Mouse (Mus musculus): ENCODE results near the gene Rgn. TPM values are rescaled to one million over a fixed set of nuclear protein-coding genes. Genes with fewer than 3 reads are reported as not detected.

Rgn gene
- polyA plus RNA-seq, 1 experiment: 4.7 TPM

DNA sequence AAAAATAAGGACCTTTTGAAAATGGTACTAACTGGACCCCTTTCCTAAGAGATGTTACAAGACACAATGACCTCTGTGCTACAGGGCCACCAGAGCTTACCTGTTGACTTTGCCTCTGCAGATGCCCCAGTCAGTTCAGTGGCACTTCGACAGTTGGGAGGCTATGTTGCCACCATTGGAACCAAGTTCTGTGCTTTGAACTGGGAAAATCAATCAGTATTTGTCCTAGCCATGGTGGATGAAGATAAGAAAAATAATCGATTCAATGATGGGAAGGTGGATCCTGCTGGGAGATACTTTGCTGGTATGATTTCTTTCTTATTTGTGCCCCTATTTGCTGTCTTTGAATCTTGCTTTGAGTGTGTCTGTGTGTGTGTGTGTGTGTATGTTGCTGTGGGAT lies 2.6 kb downstream of the Rgn start:
- 74% methylated on average over 2 of the region's 2 CpGs for WGBS
- H3K4me3 ChIP-seq (replicated peaks; ENCODE audit: control insufficient read depth, low read depth, low read length): no peak overlapping the region
- TF ChIP-seq CTCF (IDR thresholded peaks at IDR 0.05; ENCODE audit: control insufficient read depth, insufficient read depth, low read length): no peak
- TF ChIP-seq POLR2A (IDR thresholded peaks at IDR 0.05; ENCODE audit: borderline replicate concordance, control insufficient read depth, low read depth, low read length): no peak
- no peaks in the 10 kb centered on the region for H3K4me1 ChIP-seq (ENCODE audit: control insufficient read depth, insufficient read depth, low read length)
- no peak overlapping the region for H3K27ac ChIP-seq (ENCODE audit: control insufficient read depth, insufficient read depth, low read depth, low read length, poor library complexity)

DNA sequence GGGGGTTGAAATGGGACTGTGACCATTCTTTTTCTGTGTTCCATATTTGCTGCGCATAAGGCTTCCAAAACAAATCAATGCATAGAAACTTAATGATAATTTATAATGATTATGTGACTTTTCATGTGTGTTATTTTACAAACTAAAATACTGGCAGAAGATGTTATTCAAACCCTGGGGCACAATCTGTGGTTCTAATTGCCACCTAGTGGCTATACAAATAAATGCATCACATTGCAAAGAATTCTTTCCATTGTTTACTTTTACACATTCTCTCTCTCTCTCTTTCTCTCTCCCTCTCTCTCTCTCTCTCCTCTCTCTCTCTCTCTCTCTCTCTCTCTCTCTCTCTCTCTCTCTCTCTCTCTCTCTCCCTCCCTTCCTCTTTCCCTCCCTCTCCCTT lies 12.3 kb downstream of the Rgn start:
- TF ChIP-seq POLR2A (IDR thresholded peaks at IDR 0.05; ENCODE audit: borderline replicate concordance, control insufficient read depth, low read depth, low read length): no peak
- no peak for TF ChIP-seq CTCF (IDR thresholded peaks at IDR 0.05; ENCODE audit: control insufficient read depth, insufficient read depth, low read length)
- 34% methylated on average over 1 of the region's 1 CpGs for WGBS
- Histone ChIP-seq H3K27ac (ENCODE audit: control insufficient read depth, insufficient read depth, low read depth, low read length, poor library complexity) (no peak overlapping the region), H3K4me1 (ENCODE audit: control insufficient read depth, insufficient read depth, low read length) (no peaks in the 10 kb centered on the region), H3K4me3 (replicated peaks; ENCODE audit: control insufficient read depth, low read depth, low read length) (no peak overlapping the region)

DNA sequence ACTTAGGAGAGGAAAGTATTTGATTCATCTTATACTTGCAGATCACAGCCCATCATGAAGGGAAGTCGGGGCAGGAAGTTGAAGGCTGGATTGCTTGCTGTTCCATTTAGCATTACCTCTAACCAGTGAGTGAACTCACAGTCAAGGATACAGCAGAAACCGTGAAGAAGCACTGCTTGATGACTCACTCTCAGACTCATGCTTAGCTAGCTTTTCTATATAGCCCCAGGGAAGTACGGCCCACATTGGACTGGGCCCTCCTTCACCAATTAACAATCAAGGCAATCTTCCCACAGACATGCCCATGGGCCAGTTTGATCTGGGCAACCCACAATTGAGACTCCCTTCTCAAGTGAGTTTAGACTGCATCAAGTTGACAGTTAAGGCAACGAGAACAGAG lies 14.4 kb downstream of the Rgn start:
- WGBS: 53% methylated on average over 4 of the region's 4 CpGs
- Histone ChIP-seq H3K4me1 (ENCODE audit: control insufficient read depth, insufficient read depth, low read length) (no peaks in the 10 kb centered on the region), H3K4me3 (replicated peaks; ENCODE audit: control insufficient read depth, low read depth, low read length) (no peak overlapping the region), H3K27ac (ENCODE audit: control insufficient read depth, insufficient read depth, low read depth, low read length, poor library complexity) (no peak overlapping the region)
- no peak for TF ChIP-seq CTCF (IDR thresholded peaks at IDR 0.05; ENCODE audit: control insufficient read depth, insufficient read depth, low read length)
- no peak for TF ChIP-seq POLR2A (IDR thresholded peaks at IDR 0.05; ENCODE audit: borderline replicate concordance, control insufficient read depth, low read depth, low read length)

DNA sequence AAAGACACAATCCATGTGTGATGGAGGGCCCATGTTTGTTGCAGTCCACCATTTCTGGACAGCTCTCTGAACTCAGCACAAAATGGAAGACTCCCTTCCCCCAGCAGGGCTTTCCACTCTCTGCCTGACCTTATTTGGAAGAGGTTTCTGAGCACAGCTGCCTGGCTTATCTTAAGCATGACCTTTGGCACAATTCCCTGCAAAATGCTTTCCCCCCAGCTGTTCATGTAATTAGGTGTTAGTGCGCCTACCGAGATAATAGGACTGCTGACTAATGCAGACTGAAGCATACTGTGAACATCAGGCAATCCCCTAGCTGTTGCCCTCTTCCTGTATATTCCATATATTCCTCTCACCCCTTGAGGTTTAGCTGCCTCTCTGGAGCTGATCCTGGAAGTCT lies 21.4 kb downstream of the Rgn start:
- Histone ChIP-seq H3K4me1 (ENCODE audit: control insufficient read depth, insufficient read depth, low read length) (no peaks in the 10 kb centered on the region), H3K4me3 (replicated peaks; ENCODE audit: control insufficient read depth, low read depth, low read length) (no peak overlapping the region), H3K27ac (ENCODE audit: control insufficient read depth, insufficient read depth, low read depth, low read length, poor library complexity) (no peak overlapping the region)
- TF ChIP-seq CTCF (IDR thresholded peaks at IDR 0.05; ENCODE audit: control insufficient read depth, insufficient read depth, low read length): no peak
- TF ChIP-seq POLR2A (IDR thresholded peaks at IDR 0.05; ENCODE audit: borderline replicate concordance, control insufficient read depth, low read depth, low read length): no peak
- WGBS: 73% methylated on average over 2 of the region's 2 CpGs

DNA sequence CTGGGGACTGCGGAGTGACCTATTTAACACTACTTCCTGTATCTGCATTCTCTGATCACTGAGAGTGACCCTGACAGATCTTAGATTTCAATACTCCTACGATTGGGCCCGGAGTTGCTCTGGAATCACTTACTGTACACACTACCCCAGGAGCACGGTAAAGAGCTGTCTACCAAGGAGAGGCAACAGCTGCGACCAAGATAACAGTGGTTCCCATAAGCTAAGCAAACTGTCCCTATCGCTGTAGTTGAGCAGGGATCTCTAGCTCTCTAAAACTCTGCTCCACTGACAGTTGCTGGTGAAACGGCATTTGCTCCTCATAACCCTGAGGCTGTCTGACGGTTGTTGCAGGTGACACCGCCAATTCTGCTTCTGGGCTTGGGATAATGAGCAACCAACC lies 23.1 kb downstream of the Rgn start:
- Histone ChIP-seq H3K27ac (ENCODE audit: control insufficient read depth, insufficient read depth, low read depth, low read length, poor library complexity) (no peak overlapping the region), H3K4me1 (ENCODE audit: control insufficient read depth, insufficient read depth, low read length) (no peaks in the 10 kb centered on the region), H3K4me3 (replicated peaks; ENCODE audit: control insufficient read depth, low read depth, low read length) (no peak overlapping the region)
- TF ChIP-seq POLR2A (IDR thresholded peaks at IDR 0.05; ENCODE audit: borderline replicate concordance, control insufficient read depth, low read depth, low read length) (no peak), CTCF (IDR thresholded peaks at IDR 0.05; ENCODE audit: control insufficient read depth, insufficient read depth, low read length) (no peak)
- WGBS: 69% methylated on average over 9 of the region's 9 CpGs

DNA sequence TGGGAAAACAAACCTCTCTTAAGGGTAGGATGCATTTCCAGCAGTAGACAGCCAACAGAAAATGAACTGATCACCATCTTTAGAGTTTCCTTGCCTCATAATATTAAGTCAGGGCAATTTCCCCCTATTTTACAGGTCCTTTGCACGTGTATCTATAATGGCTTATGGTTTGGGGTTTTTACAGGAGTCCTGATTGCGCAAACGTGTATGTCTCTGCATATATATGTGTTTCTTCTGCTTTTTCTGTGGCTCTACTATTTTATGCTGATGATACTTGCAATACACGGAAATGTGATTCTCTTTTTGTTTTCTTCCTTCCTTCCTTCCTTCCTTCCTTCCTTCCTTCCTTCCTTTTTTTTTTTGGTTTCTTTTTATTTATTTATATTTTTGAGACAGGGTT lies 24.3 kb downstream of the Rgn start:
- Histone ChIP-seq H3K4me3 (replicated peaks; ENCODE audit: control insufficient read depth, low read depth, low read length) (no peak overlapping the region), H3K27ac (ENCODE audit: control insufficient read depth, insufficient read depth, low read depth, low read length, poor library complexity) (no peak overlapping the region), H3K4me1 (ENCODE audit: control insufficient read depth, insufficient read depth, low read length) (no peaks in the 10 kb centered on the region)
- TF ChIP-seq POLR2A (IDR thresholded peaks at IDR 0.05; ENCODE audit: borderline replicate concordance, control insufficient read depth, low read depth, low read length): no peak
- no peak for TF ChIP-seq CTCF (IDR thresholded peaks at IDR 0.05; ENCODE audit: control insufficient read depth, insufficient read depth, low read length)
- WGBS: 43% methylated on average over 4 of the region's 4 CpGs

DNA sequence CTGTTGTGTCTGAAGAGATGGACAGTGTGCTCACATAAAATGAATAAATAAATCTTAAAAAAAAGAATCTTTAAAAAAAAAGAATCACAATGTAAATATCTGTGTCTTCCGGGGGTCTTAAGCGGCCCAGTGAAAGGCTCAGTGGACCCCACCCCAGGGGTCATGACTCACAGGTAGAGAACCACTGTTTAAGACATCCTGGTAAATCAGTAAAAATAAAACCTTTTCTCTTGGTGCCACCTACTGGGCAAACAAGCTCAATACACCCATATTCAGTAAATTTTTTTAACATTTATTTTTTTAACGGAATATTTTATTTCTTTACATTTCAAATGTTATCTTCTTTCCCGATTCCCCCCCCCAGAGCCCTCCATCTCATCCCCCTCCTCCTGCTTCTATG lies 38.4 kb downstream of the Rgn start:
- 7% methylated on average over 4 of the region's 4 CpGs for WGBS
- H3K4me3 ChIP-seq (replicated peaks; ENCODE audit: control insufficient read depth, low read depth, low read length): no peak overlapping the region
- H3K4me1 ChIP-seq (ENCODE audit: control insufficient read depth, insufficient read depth, low read length): no peaks in the 10 kb centered on the region
- no peak overlapping the region for H3K27ac ChIP-seq (ENCODE audit: control insufficient read depth, insufficient read depth, low read depth, low read length, poor library complexity)
- TF ChIP-seq CTCF (IDR thresholded peaks at IDR 0.05; ENCODE audit: control insufficient read depth, insufficient read depth, low read length) (no peak), POLR2A (IDR thresholded peaks at IDR 0.05; ENCODE audit: borderline replicate concordance, control insufficient read depth, low read depth, low read length) (no peak)

DNA sequence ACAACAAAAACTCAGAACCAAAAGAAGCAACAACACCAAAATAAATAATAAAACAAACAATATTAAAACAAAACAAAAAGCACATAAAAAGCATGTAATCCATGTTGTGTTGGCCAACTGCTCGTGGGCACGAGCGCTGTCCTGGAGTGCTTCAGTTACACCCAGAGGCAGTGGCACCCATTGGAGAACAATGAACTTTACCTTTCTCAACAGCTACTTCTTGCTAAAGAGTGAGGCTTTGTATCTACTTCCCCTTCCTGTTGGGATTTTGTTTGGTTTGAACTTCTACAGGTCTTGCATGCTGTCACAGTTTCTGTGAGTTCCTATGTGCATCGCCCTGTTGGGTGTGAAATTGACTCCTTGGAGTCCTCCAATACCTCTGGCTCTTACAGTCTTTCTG lies 58.9 kb downstream of the Rgn start:
- no peak for TF ChIP-seq POLR2A (IDR thresholded peaks at IDR 0.05; ENCODE audit: borderline replicate concordance, control insufficient read depth, low read depth, low read length)
- TF ChIP-seq CTCF (IDR thresholded peaks at IDR 0.05; ENCODE audit: control insufficient read depth, insufficient read depth, low read length): no peak
- H3K4me3 ChIP-seq (replicated peaks; ENCODE audit: control insufficient read depth, low read depth, low read length): no peak overlapping the region
- no peak overlapping the region for H3K27ac ChIP-seq (ENCODE audit: control insufficient read depth, insufficient read depth, low read depth, low read length, poor library complexity)
- no peaks in the 10 kb centered on the region for H3K4me1 ChIP-seq (ENCODE audit: control insufficient read depth, insufficient read depth, low read length)
- WGBS: 57% methylated on average over 4 of the region's 4 CpGs

Other genes with a start within 250 kb of the Rgn start
- 9.7 and 12.7 TPM in 2 replicates for gene Rp2, start 185.3 kb upstream of the Rgn start, polyA plus RNA-seq (2011; ENCODE audit: insufficient read depth, insufficient read length, low replicate concordance, missing spikeins)
- 1.9 and 4.0 TPM in 2 replicates for gene Jade3, start 124.1 kb upstream of the Rgn start, polyA plus RNA-seq (2011; ENCODE audit: insufficient read depth, insufficient read length, low replicate concordance, missing spikeins)
- 29.7 and 45.2 TPM in 2 replicates for gene Rbm10, start 67.7 kb downstream of the Rgn start, polyA plus RNA-seq (2011; ENCODE audit: insufficient read depth, insufficient read length, low replicate concordance, missing spikeins)
- 86.5 and 146 TPM in 2 replicates for gene Ndufb11, start 67.8 kb downstream of the Rgn start, polyA plus RNA-seq (2011; ENCODE audit: insufficient read depth, insufficient read length, low replicate concordance, missing spikeins)
- 45.8 and 49.6 TPM in 2 replicates for gene Uba1, start 108.5 kb downstream of the Rgn start, polyA plus RNA-seq (2011; ENCODE audit: insufficient read depth, insufficient read length, low replicate concordance, missing spikeins)
- gene Cdk16, start 138.2 kb downstream of the Rgn start, polyA plus RNA-seq (2011; ENCODE audit: insufficient read depth, insufficient read length, low replicate concordance, missing spikeins): 61.5 and 71.7 TPM in 2 replicates
- gene Usp11, start 154.1 kb downstream of the Rgn start, polyA plus RNA-seq (2011; ENCODE audit: insufficient read depth, insufficient read length, low replicate concordance, missing spikeins): 8.1 and 13.8 TPM in 2 replicates
- 37.0 and 71.7 TPM in 2 replicates for gene Araf, start 248.0 kb downstream of the Rgn start, polyA plus RNA-seq (2011; ENCODE audit: insufficient read depth, insufficient read length, low replicate concordance, missing spikeins)